Mouse (Mus musculus): ENCODE results near the gene Bsn.

DNA sequence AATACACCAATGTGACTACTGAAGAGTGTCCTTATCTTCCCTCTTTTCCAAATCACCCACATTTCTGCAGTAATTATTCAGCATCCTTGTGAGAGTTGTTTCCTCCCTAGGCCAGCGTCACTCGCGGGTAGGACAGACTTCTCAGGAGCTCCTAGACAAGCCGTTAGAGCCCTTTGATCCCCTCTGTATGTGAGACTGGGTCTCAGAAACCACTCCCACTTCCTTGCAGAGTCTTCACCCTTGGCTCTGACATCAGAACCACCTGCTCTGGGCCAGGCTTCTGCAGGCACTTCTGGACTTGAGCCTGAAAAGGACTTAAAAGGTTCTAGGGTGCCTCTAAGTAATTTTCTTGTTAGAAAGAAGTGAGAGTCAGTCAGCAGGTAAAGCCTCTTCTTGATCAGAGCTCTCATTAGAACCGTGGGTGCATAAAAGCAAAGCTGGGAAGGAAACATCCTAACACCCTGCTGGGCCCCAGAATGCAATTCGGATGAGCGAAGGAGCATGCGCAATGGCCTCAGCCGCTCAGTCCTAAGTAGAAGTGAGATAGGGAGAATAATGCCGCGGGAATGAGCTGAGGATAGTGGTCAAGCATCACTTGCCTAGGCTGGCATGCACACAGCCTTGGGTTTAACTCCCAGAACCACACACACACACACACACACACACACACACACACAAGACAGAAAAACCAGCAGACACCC is 7.2 kb downstream of the Bsn start:
- TF ChIP-seq POLR2A (IDR thresholded peaks at IDR 0.05; ENCODE audit: extremely low read depth, insufficient read depth, low read length): no peak
- TF ChIP-seq CTCF (IDR thresholded peaks at IDR 0.05; ENCODE audit: low read depth, low read length): no peak
